Mouse (Mus musculus) forebrain, embryonic 14.5 days (tissue): ENCODE measurements at regions not wholly inside any gene's neighbourhood (a gene's known extent, or its start where the extent isn't known, plus 50 kb on each side); places are given as distances from the start of the nearest gene placed in this dataset.

ENCODE experiments used
- ATAC-seq: fragments of 200-750 bp; cut with Nextera tagmentation; 2 replicates; pipeline ENCODE4 v1.8.0; 2017; ENCODE audit warnings: mild to moderate bottlenecking, moderate library complexity
- DNase-seq: peaks from one replicate; pipeline ENCODE4 v3.0.0-alpha.2; 2015; ENCODE audit warnings: low spot score
- H3K27ac ChIP-seq: fragments of 300-500 bp; sonication (generic); 2 replicates; pipeline ENCODE4 v1.5.1; 2014; ENCODE audit warnings: low read depth, mild to moderate bottlenecking, control low read depth, low read length, moderate library complexity
- H3K27me3 ChIP-seq: fragments of 300-500 bp; sonication (generic); replicated peaks from 2 replicates; pipeline ENCODE4 v1.6.1; 2014; ENCODE audit warnings: low read length, control low read depth, mixed read lengths; ENCODE audit not compliant: control insufficient read depth, insufficient read depth
- H3K36me3 ChIP-seq: fragments of 300-500 bp; sonication (generic); 2 replicates; pipeline ENCODE4 v1.6.1; 2014; ENCODE audit warnings: low read length, control low read depth; ENCODE audit not compliant: control insufficient read depth, insufficient read depth
- H3K4me1 ChIP-seq: fragments of 300-500 bp; sonication (generic); 2 replicates; pipeline ENCODE4 v1.6.1; 2014; ENCODE audit warnings: antibody characterized with exemption, low read length, control low read depth; ENCODE audit not compliant: control insufficient read depth, insufficient read depth
- H3K4me2 ChIP-seq: fragments of 300-500 bp; sonication (generic); 2 replicates; pipeline ENCODE4 v1.6.1; 2014; ENCODE audit warnings: mild to moderate bottlenecking, control low read depth, low read length
- H3K4me3 ChIP-seq: fragments of 300-500 bp; sonication (generic); 2 replicates; pipeline ENCODE4 v1.5.1; 2014; ENCODE audit warnings: low read depth, low read length, control low read depth
- H3K9ac ChIP-seq: fragments of 300-500 bp; sonication (generic); 2 replicates; pipeline ENCODE4 v1.6.1; 2014; ENCODE audit warnings: mild to moderate bottlenecking, low read length, control low read depth, moderate library complexity
- H3K9me3 ChIP-seq: fragments of 300-500 bp; sonication (generic); replicated peaks from 2 replicates; pipeline ENCODE4 v1.6.1; 2016; ENCODE audit warnings: low read length, control low read depth, mixed read lengths; ENCODE audit not compliant: control insufficient read depth
- WGBS: fragments of 180-500 bp; shearing (Covaris S2); extraction: QIAGEN DNeasy Blood & Tissue Kit; methylation state at CpG from one replicate; pipeline ENCODE4 v1.1.7; 2014; 5-methylcytosine and 5-hydroxymethylcytosine counted together

DNA sequence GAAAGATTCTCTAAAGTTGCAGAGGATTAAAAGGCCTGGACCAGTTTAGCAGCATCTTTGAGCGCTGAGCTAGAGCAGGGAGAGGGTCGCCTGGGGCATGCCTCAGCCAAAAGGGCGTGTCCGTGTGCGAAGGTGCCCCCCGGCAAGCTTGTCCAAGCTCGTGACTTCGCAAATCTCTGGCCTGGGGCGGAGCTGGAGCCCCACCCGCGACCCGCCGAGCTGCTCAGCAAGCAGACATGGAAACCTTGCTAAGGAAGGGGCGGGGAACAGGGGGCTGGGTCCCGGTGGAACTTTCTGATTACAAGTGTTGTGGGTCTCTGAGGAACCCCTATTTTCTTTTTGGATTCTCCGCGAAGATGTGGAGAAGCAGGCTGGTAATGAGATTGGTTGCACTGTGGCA, 127.6 kb upstream of the Dpyd start:
- Histone ChIP-seq H3K36me3 (no peaks in the 10 kb centered on the region), H3K9me3 (no peaks in the 10 kb centered on the region), H3K9ac (peak overlapping the region; percentile 70), H3K27me3 (no peaks in the 10 kb centered on the region), H3K4me3 (peak overlapping the region; percentile 41), H3K27ac (peak overlapping the region; percentile 79; the same call in 1 of the 2 replicates), H3K4me1 (peaks cover 4% of the 10 kb centered on the region; the same call in 1 of the 2 replicates), H3K4me2 (peak overlapping the region; percentile 95)
- DNase-seq (peak; percentile 45), ATAC-seq (peak; percentile 28)
- WGBS: under 1% methylated on average over 17 of the region's 17 CpGs

DNA sequence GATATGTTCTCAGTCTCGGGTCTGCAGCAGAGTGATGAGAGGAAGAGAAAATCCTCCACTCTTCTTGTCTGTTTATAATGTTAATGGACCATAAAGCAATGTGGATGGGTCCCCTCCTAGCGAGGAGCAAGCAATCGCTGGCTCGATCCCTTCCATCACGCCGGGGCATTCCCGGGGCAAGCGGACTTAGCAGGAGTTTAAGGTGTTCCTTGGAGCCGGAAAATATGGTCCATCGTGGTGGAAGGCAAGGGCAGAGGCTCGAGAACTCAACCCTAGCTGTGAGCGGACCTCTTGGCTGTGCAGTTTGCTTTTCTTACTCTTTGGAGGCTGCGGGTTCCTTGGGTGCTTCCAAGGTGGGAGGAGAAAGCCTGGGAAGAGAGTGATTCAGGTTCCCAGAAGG, 127.1 kb upstream of the Dpyd start:
- peak overlapping the region; percentile 95 for H3K4me2 ChIP-seq
- DNase-seq: no peak
- WGBS: 1% methylated on average over 13 of the region's 13 CpGs
- H3K27ac ChIP-seq: peak overlapping the region; percentile 79; the same call in 1 of the 2 replicates
- ATAC-seq: no peak
- no peaks in the 10 kb centered on the region for H3K9me3 ChIP-seq
- H3K4me1 ChIP-seq: peaks cover 4% of the 10 kb centered on the region; the same call in 1 of the 2 replicates
- no peaks in the 10 kb centered on the region for H3K27me3 ChIP-seq
- H3K36me3 ChIP-seq: no peaks in the 10 kb centered on the region
- peak overlapping the region; percentile 41 for H3K4me3 ChIP-seq
- H3K9ac ChIP-seq: peak overlapping the region; percentile 70

DNA sequence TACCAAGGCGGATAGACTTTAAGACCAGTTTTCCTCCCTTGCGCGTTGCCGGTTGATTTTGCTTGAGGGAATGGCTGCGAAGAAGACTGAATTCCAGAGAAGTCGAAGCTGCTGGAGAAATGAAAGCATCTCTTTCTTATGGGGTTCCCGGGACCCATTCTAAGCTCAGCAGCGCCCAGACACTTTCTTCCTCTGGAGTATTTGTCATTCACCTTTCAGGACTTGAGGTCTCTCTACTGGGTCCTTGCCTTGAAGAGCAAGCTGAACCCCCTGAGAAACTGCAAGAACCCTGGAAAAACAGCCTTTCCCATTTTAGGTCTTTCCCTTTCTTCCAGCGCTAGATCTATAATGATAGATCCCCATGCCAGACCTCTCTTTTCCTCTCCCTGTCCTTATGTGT, 126.7 kb upstream of the Dpyd start:
- ATAC-seq (no peak), DNase-seq (no peak)
- Histone ChIP-seq H3K9me3 (no peaks in the 10 kb centered on the region), H3K9ac (peak overlapping the region; percentile 70), H3K4me1 (peaks cover 4% of the 10 kb centered on the region; the same call in 1 of the 2 replicates), H3K27me3 (no peaks in the 10 kb centered on the region), H3K27ac (peak overlapping the region; percentile 35), H3K4me2 (peak overlapping the region; percentile 95), H3K36me3 (no peaks in the 10 kb centered on the region), H3K4me3 (peak overlapping the region; percentile 41)
- WGBS: 10% methylated on average over 9 of the region's 9 CpGs

DNA sequence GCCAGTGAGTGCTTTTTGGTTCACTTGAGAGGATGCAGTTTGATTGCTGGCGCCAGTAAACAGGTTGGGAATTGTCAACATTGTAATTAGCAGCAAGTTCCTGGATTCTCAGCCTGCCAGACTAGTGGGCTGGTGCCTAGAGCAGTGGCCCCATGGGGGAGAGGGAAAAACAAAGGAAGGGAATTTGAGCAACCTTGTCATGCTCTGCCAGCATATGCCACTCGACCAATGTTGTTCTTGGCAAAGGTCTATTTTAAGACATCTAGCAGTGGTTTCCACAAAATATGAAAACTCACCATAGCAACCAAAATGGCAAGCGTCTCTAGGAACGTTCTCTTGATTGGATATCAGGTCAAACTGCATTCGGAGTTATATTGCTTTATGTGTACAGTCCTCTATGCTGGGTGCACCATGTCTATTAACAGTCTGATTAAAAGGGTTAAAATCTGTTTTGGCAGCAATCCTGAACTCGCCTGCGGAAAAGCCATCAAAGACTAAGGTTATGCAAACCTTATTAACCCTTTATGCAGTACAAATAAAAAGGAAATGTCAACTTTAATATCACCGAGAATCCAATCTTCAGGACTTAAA, 118.1 kb upstream of the Dpyd start:
- Histone ChIP-seq H3K9ac (no peak overlapping the region), H3K27ac (no peak overlapping the region), H3K4me3 (no peak overlapping the region), H3K4me1 (peaks cover 7% of the 10 kb centered on the region), H3K9me3 (no peaks in the 10 kb centered on the region), H3K27me3 (no peaks in the 10 kb centered on the region), H3K36me3 (no peaks in the 10 kb centered on the region), H3K4me2 (peak overlapping the region; percentile 24; the same call in 1 of the 2 replicates)
- DNase-seq: peak; percentile 79
- ATAC-seq: peak; percentile 92
- 22% methylated on average over 8 of the region's 8 CpGs for WGBS

DNA sequence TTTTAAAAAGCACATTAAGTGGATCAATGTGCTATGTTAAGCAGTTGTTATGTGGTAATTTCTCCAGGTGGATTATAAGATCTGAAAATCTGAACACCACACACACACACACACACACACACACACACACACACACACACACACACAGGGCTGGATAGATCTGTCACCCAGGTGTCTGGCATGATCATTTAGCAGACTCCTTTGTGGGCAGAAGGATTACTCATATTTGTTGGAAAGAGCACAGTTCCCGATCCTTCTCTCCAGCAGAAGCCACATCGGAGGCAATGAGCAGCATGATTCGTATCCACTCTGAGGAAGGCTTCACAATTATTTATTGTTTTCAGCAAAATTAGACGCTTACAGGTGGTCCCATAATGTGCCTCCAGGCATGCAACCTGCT, 116.6 kb upstream of the Dpyd start:
- ATAC-seq: no peak
- DNase-seq: no peak
- Histone ChIP-seq H3K4me3 (no peak overlapping the region), H3K27me3 (no peaks in the 10 kb centered on the region), H3K9me3 (no peaks in the 10 kb centered on the region), H3K27ac (no peak overlapping the region), H3K9ac (no peak overlapping the region), H3K36me3 (no peaks in the 10 kb centered on the region), H3K4me2 (no peak overlapping the region), H3K4me1 (peaks cover 7% of the 10 kb centered on the region)
- WGBS: 56% methylated on average over 4 of the region's 4 CpGs

DNA sequence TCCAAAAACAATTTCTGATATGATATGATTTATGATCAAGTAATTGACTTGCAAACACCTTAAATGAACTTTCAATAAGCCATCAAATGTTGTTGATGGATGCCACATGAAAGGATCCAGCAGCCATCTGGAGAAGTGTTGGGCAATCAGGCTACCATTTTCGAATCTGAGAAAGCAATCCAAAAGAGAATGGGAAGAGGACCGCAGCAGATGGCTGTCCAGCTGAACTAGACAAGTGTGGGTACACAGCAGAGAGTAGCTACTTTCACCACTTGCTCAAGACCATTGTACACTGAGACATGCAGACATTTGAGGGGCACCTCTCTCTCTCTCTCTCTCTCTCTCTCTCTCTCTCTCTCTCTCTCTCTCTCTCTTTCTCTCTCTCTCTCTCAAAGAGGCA, 102.3 kb upstream of the Dpyd start:
- H3K9me3 ChIP-seq: no peaks in the 10 kb centered on the region
- ATAC-seq (no peak), DNase-seq (peak; percentile 16)
- no peaks in the 10 kb centered on the region for H3K27me3 ChIP-seq
- H3K36me3 ChIP-seq: no peaks in the 10 kb centered on the region
- no peaks in the 10 kb centered on the region for H3K4me1 ChIP-seq
- no peak overlapping the region for H3K27ac ChIP-seq
- H3K9ac ChIP-seq: no peak overlapping the region
- H3K4me3 ChIP-seq: no peak overlapping the region
- no peak overlapping the region for H3K4me2 ChIP-seq
- WGBS: 80% methylated on average over 2 of the region's 2 CpGs

DNA sequence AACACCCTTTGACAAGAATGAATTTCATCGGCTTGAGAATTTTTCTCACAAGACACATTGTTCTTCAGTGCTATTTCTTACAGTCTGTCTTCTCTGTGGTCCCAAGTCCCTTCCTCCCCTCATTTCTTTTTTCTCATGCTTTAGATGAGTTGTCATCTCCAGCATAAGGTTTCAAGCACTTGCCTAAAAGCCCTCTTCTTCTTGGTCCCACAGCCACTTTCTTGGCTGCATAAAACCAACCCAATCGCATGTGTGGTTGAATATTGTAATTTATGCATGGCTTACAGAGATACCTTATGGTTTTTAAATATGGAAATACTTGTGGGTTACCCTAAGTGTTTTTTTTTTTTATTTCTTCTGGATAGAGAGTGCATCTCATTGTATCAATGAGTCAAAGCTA, 96.3 kb upstream of the Dpyd start:
- H3K4me2 ChIP-seq: no peak overlapping the region
- whole genome bisulfite sequencing: 89% methylated on average over 2 of the region's 2 CpGs
- H3K4me1 ChIP-seq: no peaks in the 10 kb centered on the region

DNA sequence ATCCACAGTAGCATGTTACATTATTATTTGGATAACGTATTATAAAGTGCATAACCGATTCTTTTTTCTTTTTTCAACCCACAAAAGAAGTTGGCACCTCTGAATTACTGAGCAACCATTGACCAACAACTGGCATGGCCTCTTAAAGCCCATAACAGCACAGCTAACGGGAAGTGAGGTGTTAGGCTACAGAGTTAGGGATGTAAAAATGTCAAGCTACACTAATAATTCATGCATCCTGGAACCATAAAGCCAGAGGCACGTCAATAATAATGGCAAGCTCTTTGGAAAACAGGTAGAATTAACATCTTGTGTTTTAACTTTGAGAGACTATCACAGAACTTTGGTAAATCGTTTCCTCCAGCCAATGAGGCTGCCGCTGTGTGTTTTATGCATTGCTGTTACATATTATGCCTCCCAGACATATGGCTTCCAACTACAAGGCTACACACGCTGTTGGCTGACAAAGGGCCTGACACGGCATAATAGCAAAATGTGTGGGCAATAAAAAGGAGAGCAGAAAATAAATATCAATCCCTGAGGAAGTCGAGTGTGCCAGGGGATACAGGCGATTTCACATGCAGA, 89.6 kb upstream of the Dpyd start:
- ATAC-seq (no peak), DNase-seq (no peak)
- 72% methylated on average over 10 of the region's 10 CpGs for WGBS

More for the DNA sequence above, 96.3 kb upstream of the Dpyd start:
- no peaks in the 10 kb centered on the region for H3K9me3 ChIP-seq
- no peak overlapping the region for H3K9ac ChIP-seq
- no peak overlapping the region for H3K4me3 ChIP-seq
- no peak for ATAC-seq
- H3K27ac ChIP-seq: no peak overlapping the region
- H3K36me3 ChIP-seq: no peaks in the 10 kb centered on the region
- H3K27me3 ChIP-seq: no peaks in the 10 kb centered on the region
- no peak for DNase-seq

DNA sequence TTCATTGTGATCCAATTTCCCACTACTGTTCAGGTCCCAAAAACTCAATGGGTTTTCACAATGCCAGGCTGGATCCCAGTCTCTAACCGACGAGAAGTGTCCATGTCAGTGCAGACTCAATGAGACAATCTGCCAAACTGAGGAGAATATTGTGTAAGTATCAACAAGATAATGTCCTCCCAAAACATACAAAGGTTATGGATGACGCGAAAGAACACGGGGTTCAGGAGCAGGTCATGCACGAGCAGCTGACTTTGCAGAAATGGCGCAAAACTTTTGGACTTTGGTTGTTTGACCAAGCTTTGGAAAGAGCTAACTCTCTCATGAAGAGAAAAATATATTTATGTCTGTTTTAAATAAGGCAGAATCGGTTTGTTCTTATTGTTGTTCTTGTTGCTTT, 83.9 kb upstream of the Dpyd start:
- no peaks in the 10 kb centered on the region for H3K36me3 ChIP-seq
- no peaks in the 10 kb centered on the region for H3K9me3 ChIP-seq
- no peak overlapping the region for H3K4me3 ChIP-seq
- ATAC-seq (no peak), DNase-seq (no peak)
- no peak overlapping the region for H3K4me2 ChIP-seq
- H3K9ac ChIP-seq: no peak overlapping the region
- H3K27ac ChIP-seq: no peak overlapping the region
- no peaks in the 10 kb centered on the region for H3K4me1 ChIP-seq
- H3K27me3 ChIP-seq: no peaks in the 10 kb centered on the region
- 88% methylated on average over 8 of the region's 8 CpGs for WGBS

More for the DNA sequence above, 89.6 kb upstream of the Dpyd start:
- H3K9ac ChIP-seq: no peak overlapping the region
- H3K27me3 ChIP-seq: no peaks in the 10 kb centered on the region
- no peaks in the 10 kb centered on the region for H3K4me1 ChIP-seq
- no peak overlapping the region for H3K4me3 ChIP-seq
- no peaks in the 10 kb centered on the region for H3K9me3 ChIP-seq
- no peak overlapping the region for H3K27ac ChIP-seq
- no peak overlapping the region for H3K4me2 ChIP-seq
- H3K36me3 ChIP-seq: no peaks in the 10 kb centered on the region
